Mouse (Mus musculus): Measurements from ENCODE around the gene Pgrmc1.
A peak's percentile ranks its signal among the peaks of the same experiment; 100 is the strongest.
"Not testable (repeated sequence)": the region's sequence is repeated elsewhere in the genome, so short reads cannot be mapped to it uniquely, and the experiment has no call there.

The Pgrmc1 gene

DNA sequence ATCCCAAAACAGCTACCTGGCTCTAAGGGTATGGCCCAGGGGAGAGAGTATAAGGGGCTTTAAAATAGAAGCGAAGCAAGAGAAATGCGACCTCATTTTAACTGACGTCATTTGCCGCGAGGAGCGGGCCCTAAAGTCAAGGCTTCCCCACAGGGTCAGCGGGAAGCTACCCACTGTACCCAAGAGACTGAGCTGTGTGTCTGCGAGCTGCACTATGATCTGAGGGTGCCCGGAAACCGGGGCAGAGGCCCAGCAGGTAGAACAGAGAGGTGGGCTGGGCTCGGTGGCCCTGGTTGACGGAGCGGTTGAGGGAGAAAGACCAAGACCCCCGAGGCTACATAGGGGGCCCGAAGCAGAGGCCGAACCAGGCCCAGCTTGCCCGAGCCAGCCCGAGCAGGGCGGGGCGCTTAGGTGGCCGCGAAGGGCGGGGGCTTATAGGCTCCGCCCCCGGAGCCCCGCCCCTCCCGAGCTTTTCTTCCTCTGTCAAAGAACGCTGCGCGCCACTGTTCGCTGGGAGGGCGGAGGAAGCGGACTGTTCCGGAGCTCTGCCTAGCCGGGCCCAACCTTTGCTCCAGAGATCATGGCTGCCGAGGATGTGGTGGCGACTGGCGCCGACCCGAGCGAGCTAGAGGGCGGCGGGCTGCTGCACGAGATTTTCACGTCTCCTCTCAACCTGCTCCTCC lies at the start of gene Pgrmc1:
Gene Pgrmc1, plus strand, starts transcription at position 500 of the 683 bp plus-strand sequence.
- peak; percentile 87 for DNase-seq

DNA sequence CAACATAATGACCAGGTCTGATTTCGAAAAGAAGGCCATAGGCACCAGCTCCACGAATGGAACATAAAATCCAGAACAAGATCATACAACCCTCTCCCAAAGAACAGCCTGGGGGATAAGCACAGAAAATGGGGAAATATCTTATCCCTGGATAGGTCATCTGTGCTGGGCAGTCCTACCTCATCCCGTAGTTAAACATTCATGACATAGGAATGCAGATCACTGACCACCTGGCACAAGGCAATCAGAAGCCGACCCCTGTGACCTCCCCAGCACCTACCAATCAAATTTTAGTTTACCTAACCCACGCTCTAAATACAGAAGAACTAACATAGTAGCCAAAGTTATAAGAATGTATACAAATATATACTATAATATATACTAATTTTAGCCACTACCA lies 49.2 kb upstream of the Pgrmc1 start:
- no peak for DNase-seq

DNA sequence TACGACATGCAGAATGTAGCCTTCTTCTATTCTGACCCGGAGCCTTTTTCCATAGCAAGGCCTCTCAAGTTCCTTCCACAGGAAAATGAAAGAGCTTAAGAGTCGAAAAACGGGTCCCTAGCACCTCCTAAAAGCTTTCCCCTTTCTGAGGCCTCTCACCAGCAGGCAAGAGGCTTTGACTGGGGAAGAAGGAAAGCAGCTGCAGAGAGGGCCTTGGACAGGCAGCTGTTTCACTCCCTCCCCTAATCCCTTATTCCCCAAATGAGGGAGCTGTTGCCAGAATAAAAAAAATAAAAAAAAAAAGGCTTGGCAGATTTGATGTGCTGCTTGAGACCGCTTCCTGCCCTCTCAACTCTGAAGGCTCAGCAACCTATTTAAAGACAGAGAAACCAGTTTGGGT lies 47.1 kb upstream of the Pgrmc1 start:
- DNase-seq, result no peak

DNA sequence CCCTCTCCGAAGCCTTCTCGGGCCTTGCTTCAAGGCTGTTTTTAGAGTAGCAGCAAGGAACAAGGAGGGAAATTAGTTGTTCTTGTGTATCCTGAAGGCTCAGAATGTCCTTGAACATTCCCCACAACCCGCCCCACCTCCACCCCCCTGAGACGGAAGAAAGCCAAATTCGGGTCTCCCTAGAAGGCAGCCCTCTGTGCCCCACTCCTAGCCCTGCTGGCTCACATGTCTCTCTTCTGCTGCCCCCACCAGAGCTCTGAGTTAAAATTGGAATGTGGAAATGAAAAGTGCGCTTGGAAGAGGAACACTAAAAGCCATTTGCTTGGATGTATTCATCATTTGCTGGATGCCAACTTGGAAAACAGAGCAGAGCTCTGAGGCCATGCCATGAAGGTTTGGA lies 46.7 kb upstream of the Pgrmc1 start:
- DNase-seq, result no peak

DNA sequence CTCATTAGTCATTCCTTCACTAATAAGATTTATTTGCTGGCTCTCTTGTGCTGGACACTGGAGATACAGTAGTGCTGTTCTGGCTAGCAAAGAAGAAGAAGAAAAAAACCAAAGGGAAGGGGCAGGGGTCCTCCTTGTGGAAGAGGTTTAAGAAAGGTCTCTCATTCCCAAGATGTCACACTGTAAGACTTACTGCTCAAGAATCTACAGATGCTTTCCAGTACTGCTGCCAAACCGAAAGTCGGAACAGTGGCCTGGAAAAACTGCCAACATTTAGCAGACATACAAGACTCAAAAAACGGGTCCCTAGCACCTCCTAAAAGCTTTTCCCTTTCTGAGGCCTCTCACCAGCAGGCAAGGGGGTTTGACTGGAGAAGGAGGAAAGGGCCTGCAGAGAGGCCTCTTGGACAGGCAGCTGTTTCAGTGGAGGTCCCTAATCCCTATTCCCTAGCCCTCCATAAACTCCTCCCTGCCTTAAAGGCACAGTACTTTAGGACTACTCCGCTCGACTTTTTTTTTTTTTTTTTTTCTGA lies 45.9 kb upstream of the Pgrmc1 start:
- DNase-seq, result peak; percentile 26

DNA sequence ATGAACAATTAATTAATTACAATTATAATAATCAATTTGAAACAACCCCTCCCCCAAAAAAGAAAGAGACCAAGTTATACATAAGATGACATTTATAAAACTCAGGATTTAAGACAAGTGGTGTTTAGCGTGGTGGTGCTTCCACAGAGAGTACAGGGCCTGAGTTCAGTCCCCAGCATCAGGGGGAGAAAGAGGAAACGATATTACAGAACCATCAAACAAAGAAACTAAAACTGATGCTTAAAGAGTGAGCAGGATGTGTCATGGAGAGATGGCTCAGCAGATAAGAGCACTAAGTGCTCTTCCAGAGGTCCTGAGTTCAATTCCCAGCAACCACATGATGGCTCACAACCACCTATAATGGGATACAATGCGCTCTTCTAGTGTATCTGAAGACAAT lies 45.3 kb upstream of the Pgrmc1 start:
- DNase-seq, result no peak

DNA sequence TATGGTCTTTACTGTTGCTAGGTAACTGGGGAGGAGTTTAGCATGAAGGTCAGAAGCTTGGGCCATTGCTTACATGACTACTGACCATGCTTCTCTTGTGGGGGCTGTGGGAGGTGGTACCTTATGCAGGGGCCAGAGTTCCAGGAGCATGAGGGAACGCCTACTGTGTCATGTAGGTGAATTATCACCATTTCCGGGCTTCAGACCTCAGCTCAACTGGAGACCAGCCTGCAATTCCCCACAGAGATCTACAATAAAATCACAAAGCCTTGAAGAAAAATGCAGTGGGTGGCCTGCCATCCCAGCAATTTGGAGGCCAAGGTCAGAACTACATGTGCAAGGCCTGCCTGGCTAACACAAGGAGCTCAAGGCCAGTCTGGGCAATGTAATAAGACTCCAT lies 42.8 kb upstream of the Pgrmc1 start:
- DNase-seq, result not testable (repeated sequence)

DNA sequence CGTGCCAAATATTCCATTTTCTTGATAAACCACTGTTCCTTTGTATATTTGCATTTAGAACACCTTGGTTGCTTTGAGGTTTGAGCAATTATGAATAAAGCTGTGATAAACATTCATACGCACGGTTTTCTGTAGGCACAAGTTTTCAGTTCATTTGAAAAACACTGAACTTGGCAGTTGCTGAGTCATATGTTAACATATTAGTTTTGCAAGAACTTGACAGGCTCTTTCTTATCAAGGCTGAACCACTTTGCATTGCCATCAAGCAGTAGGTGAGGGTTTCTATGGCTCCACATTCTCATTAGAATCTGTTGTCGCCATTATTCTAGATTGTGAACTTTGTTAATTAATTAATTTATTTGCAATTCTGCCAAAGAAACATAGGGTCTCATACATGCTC lies 37.8 kb upstream of the Pgrmc1 start:
- DNase-seq, result no peak

DNA sequence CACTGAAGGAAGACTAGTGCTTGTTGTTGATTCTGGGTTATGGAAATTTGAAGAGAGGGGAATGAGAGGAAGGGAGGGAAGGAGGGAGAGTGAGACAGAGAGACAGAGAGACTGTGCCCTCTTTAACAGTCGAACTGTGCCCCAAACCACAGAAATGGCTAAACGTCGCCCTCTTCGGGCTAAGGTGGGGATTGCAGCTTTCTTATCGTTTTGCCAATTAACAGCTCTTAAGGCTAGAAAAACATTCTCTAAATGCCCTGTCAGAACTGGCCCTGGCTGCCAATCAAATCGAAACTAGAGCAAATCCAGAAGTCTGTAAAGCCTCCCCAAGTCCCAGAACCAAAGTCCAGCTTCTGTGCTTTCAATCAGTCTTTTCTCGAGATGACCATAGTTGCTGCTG lies 36.4 kb upstream of the Pgrmc1 start:
- DNase-seq, result peak; percentile 81

DNA sequence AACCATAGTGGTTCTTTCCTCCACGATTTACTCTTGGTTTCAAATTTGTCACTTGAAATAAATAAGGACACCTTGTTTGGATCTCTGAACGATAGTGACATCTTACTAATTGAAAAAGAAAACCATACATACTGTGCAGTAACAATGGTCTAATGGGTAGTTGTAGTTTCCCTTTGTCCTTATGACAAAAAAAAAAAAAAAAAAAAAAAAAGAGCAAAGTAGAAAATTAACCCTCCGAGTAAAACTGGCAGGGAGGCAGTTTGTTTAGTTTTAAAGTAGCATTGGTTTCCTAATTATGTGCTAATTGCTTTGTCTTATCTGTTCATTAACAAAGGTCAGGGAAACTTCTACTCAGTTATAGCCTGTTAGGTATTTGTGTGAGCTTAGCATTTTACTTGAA lies 35.9 kb upstream of the Pgrmc1 start:
- DNase-seq, result no peak

DNA sequence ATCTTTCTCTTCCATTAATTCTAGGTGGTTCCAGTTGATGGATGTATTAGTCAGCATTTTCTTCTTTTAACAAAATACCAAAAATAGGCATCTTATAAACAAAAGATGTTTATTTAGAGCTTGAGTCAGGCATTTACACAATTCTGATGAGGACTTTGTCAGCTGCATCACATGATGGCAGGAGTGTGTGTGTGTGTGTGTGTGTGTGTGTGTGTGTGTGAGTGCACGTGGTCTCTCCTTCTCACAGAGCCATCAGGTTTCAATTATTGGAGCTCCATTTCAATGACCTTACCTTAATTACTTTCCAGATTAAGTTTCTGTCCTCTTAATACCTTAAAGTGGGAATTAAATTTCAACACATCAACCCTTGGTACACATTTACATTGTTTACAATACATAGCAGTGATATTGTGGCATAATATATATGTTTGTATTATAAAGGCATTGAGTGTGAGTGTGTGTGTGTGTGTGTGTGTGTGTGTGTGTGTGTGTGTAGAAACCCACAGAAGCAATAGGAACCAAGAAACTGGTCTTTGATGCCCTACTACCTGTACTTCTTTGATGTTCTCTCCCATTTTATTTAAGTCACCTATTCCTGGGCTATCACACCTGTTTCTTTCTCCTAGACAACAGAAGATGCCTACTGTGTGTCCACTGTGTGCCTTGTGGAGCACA lies 11.2 kb upstream of the Pgrmc1 start:
- no peak for DNase-seq

DNA sequence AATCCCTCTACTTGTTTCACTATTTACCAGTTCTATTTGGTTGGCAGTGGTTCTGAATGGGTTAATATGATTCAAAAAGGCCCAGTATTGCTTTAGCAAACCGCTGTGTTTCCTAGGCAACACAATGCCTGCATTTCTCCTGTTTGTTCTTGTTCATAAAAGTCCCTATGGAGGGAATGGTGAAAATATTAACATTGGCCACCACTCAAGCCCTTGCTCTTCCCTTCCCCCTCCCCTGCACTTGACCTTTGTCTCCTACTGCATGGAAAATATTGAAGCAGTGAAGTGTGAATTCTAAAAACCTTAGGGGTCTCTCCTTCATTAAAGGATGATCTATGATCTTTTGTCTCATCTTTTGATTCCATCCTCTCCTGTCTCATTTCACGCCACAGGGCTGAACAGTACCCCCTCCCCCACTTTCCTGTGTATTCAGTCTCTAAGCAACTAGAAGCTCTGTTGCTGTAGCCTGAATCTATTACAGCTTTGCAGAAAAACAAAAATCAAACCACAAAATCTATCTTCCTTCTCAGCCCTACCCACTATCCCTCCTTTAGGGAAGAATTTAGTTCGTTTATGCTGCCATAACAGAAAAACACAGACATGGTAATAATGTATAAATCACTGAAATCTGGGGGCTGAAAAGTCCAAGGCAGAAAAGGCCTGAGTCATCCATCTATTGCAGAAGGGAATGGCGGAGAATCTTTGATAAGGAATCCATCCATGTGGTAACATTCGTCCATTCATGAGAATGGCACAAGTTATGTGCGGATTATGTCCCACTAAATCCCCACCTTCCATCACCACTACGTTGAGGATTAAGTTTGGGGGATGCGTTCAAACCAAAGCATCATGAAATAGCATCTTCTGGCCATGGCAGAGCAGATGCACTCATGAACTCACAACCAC lies 10.4 kb upstream of the Pgrmc1 start:
- no peak for DNase-seq

DNA sequence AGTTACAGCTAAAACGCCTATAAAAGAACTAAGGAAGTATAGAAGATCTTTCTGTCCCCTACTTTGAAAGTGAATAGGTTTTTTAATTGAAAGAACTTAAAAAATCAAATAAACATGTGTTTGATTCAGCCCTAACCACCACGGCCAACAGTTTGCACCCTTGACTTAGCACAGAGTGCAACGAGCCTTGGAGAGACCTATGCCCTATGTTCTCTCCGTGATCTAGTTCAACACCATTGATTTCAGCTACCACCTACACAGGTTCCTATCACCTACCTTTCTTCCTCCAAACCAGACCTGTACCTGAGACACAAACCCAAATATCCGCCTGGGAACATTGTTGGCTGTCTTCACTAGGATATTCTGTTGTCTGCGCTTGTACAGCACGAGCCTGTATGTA lies 7.7 kb upstream of the Pgrmc1 start:
- DNase-seq, result no peak

DNA sequence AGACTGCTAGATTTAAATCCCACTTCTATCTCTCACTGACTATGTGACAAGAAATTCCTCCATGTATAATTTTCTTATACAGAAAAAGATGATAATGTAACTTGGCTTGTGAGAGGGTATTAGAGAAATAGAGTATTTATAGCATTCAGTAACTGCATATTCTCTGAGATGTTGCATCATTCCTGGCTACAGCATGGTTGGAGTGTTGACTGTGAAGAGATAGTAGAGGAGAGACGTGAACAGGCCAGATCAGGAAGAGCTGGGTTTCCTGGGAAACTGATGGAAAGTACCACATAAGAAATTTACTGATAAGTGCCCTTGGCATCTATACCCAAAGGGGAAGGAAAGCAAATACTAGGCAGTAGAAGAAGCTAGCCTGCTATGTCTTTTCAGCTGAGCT lies 6.9 kb upstream of the Pgrmc1 start:
- no peak for DNase-seq

DNA sequence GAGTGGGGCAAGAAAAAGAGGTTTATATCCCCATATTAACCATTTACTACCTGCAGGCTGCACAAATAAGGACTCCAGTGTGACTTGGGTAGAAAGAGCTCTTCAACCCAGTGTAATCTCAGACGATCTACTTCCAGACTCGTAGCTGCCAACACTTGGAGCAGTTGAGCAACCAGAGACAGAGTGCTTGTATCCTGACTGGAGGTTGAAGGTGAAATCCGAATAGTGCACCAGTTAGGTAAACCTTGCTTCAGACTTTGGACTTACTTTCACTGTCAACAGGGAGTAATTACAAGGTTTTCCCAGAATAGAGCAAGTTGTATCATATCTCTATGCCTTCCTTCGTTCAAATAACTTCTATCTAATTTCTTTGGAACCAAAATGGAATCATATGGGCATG lies 6.5 kb upstream of the Pgrmc1 start:
- DNase-seq, result no peak

DNA sequence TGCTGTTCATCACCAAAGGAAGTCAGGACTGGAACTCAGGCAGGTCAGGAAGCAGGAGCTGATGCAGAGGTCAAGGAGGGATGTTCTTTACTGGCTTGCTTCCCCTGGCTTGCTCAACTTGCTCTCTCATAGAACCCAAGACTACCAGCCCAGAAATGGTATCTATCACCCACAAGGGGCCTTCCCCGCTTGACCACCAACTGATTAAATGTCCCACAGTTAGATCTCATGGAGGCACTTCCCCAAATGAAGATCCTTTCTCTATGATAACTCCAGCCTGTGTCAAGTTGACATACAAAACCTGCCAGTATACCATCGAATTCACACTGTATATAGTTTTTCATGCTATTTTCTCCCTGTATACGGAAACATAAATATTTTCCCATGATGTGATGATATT lies 2.8 kb upstream of the Pgrmc1 start:
- no peak for DNase-seq

DNA sequence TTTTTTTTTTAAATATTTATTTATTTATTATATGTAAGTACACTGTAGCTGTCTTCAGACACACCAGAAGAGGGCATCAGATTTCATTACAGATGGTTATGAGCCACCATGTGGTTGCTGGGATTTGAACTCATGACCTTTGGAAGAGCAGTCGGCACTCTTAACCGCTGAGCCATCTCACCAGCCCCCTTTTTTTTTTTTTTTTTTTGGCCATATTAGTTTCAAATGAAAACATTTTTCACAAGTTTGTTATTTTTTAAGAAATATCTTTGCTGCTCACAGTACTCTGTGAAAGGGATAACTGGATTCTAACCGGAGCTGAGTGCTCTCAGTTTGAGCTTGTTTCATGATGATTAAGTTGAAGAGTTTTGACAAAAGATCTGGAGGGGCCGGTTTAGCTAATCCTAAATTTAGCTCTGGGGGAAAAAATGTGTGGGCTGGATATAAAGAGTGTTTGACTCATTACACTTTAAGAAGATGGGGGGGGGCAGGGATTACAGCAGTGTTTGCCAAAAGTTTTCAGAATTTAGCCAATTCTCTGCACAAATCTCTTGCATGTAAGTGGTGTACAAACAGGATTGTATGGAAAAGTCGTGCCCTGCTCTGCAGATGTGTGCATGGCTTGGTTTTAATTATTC lies 1.4 kb upstream of the Pgrmc1 start:
- DNase-seq, result not testable (repeated sequence)

DNA sequence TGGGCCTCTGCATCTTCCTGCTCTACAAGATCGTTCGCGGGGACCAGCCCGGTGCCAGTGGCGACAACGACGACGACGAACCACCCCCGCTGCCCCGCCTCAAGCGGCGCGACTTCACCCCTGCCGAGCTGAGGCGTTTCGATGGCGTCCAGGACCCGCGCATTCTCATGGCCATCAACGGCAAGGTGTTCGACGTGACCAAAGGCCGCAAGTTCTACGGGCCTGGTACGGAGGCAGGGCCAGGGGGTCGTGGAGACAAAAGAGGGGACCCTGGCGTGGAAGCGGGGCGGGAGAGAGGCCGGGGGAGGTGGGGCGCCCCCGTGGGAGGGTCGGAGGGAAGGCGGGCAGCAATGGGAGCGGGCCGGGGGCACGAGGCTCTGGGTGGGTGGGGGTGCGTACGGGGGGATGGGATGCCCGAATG lies 394 bp downstream of the Pgrmc1 start:
- no peak for DNase-seq

DNA sequence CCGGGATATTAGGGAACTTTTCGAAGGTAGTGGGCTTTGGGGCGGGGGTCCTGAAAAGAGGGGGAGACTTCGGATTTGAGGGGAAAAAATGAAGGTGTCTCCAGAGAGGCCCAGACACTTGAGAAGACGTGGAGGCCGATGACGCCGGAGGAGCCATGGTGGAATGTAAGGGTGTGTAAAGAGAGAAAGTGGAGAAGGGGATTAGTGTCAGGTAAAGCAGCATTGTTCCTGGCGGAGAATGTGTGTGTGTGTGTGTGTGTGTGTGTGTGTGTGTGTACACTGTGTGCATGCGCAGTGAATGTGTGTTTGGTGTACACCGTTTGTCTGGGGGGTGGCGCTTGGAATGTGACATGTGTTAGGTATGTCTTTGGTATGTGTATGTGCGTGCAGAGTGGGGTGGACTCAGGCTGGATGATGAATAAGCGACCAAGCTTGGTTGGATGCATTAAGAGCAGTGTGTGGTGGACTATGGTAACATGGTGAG lies 897 bp downstream of the Pgrmc1 start:
- DNase-seq, result peak; percentile 8

DNA sequence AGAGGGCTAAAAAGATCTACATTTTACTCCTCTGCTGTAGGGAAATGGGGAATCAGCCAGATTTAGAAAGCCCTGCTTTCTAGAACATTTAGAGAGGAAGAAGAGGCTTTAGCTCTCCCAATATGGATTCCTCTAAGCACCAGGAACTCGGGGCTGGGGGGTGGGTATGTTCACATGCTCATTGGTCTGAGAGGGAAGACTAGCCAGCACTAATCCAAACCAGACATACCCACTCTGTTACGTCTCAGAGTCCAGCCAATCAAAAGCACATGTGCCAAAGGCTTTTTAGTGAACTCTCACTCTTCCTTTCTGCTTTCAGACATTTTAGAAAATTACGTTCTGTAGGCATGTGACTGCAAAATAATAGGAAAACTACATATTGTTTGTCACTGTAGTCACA lies 1.6 kb downstream of the Pgrmc1 start:
- no peak for DNase-seq

DNA sequence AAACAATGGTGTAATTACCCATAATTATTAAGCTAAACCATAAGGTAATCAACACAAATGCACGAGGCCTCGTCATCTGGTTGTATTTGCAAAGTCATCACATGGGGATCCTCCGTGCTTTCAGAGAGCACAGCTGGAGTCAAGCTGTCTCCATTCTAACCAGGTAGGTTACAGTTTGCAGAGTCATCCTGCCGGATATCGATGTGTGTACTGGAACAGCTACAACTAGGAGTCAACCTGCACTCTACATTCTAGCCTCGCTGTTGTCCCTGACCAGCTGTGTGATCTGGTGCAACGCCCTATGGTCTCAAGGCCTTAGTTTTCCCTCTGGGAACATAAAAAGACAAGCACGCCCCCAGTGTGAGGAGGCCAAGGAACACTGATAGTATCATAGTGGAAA lies 2.1 kb downstream of the Pgrmc1 start:
- DNase-seq, result no peak

DNA sequence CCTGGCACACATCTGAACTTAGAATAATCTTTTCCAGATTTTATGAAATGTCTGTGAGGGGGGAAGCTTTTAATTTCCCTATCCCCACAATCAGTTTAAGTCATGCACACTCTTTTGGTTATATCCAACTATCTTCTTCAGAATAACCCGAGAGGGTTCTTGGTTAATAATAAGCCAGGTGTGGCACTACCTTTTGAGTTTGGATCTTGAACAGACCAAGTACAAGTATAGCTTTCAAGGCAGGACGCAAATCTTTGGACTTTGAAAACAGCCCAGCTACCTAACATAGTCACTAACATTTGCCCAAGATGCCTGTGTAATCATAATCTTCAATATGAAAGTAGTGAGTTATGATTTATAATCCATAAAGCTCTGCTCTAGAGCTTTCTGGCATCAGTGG lies 4.9 kb downstream of the Pgrmc1 start:
- DNase-seq, result no peak

DNA sequence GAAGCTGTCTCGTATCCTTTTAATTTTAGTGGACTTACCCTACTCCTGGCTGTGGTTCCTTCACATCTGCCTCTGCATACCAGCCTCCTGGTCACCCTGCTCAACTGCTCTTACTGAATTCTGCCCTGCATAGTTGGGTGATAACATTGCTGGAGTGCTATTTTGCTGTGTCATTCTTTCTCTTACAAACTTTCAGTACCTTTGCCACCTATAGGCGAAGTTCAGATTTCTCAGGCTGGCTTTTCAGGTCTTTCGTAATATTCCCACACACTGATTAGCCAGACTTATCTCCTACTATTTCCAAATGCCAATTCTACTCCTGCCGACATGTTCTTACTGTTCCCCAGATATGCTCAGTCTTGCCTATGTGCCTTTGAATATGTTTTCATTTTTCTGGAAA lies 6.0 kb downstream of the Pgrmc1 start:
- DNase-seq, result no peak

Data from kidney, adult 18-20 months (tissue).